Mouse (Mus musculus): ENCODE data around the gene Dlec1. TPM values are rescaled to one million over a fixed set of nuclear protein-coding genes. Genes with fewer than 3 reads are reported as not detected.

Gene Dlec1
- 1 to 10 TPM; 2.2 to 6.6 (median 4.5) TPM for total RNA-seq (2022)

DNA sequence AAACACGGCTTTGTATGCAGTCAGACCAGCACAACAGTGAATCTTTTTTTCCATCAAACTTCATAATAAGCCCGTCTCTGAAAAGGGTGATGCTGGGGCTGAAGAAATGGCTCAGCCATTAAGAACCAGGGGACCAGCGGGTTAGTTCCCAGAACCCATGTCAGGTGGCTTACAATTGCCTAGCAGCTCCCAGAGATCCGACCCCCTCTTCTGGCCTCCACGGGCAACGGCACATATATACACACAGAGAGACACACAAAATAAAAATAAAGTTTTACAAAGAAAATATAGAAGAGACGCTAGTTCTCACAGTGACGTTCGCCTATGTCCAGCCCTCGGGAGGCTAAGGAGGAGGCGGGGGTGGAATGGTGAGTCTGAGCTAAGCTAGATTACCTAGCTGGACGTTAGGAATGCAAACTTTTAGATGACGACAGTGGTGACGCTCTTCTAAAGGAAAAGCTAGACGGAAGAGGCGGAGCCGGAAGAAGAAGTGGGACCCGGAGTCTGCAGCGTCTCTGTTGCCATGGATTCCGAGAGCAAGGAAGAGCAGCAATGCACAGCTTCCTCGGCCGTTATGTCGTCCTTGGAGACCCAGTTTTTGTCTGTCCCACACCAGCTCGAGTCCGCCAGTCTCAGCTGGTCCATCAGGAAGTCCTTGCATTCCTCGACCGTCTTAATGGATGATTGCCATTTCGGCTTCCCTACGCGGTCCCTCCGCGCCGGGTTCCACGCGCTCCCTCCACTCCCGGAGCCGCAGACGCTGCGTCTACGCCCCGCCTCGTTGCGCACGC is at the start of gene Dlec1:
Dlec1 (plus strand) TSS at position 487 of the 791 bp plus-strand sequence.
- DNase-seq, result peak; percentile 79

DNA sequence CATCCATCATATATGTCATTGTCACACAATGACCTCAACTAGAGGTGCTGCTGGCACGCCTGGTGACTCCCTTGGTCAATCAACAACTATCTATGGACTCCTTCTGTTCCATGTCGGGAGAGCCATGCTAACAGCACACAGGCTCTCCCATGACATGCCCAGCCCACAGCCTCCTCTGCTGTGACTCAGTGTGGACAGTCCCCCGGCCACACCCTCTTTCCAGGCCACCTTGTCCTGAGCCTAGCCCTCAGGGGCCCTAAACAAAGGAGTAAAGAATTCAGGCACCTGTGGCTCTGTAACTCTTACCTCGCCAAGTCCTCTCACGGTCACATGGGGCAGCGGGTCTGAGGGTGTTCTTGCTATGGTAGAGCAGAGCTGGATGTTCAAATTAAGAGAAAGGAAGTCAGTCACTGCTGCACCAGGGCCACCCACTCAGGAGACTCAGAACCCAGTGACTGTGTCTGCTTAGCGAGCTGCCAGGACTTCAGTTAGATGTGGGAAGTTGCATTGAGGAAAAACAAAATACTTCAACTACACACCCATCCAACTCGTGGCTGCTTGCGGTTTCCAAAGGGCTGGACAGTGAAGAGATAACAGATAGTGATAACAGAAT is 48.2 kb upstream of the Dlec1 start:
- no peak for DNase-seq

DNA sequence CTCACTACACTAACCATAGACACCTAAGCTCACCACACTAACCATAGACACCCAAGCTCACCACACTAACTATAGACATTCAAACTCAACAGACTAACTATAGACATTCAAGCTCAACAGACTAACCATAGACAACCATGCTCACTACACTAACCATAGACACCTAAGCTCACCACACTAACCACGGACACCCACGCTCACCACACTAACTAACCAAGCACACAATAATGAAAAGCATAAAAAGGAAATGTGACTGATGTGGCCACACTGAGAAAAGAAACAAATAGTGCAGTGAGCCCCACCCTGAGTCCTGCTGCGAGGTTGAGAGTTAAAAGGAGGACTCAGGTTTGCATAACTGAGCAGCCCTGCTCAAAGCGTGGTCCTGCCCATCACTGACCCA is 46.9 kb upstream of the Dlec1 start:
- no peak for DNase-seq

DNA sequence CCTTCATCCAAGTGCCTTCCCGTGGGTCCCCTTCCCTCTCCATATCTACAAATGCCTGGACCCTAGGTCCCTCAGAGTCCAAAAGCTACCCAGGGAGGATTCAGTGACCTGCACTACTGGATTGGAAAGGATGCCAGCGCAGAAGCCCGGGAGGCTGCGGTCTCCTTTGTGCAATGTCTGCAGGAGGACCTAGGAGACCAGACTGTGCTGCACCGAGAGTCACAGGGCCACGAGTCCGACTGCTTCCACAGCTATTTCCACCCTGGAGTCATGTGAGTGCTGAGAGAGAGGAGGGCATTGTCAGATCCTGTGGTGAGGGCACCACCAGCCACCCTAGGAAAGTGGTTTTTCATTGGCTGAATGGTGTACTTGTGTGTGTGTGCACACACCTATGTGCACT is 44.0 kb upstream of the Dlec1 start:
- no peak for DNase-seq

DNA sequence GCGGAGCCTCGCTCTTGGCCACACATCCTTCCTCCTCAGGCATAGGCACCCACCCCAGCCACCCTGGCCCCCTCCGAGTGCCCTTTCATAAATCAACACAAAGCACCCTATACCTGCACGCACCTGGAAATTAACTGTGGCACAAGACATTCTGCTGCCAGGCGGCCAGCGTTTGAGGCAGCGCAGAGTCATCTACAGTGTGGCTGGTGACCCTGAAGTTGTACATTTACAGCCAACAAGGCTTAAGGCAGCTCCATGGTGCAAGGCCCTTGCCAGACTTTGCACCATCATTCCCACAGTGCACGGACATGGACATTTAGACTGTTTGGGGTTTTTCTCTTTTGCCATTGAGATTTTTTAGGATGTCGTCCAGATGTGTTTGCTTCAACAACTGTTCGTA is 41.6 kb upstream of the Dlec1 start:
- no peak for DNase-seq

DNA sequence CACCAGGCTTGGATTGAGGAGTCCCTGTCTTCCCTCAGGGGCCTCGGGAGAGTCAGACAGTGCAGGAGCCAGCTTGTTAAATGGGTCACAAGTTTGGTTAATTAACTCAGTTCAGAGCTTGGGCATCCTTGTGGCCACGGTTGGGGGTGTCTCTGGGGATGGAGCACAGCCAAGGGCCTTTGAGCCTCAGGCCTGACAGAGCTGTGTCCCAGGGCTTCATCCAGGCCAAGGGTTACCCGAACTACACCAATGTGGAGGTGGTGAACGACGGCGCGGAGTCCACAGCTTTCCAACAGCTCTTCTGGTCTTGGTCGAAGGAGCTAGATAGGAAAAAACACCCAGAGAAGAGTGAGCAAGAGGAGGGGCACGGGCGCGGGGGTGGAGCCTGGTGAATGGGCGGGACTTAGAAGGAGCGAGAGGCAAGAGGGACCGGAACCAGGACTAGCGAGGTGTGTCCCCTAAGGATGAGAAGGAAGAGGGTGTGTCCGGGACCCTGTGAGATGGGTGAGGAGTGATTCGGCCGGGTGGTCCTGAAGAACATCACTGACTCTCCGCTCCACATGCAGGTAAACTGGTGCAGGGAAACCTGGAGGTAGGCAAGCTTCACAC is 39.1 kb upstream of the Dlec1 start:
- DNase-seq, result no peak

DNA sequence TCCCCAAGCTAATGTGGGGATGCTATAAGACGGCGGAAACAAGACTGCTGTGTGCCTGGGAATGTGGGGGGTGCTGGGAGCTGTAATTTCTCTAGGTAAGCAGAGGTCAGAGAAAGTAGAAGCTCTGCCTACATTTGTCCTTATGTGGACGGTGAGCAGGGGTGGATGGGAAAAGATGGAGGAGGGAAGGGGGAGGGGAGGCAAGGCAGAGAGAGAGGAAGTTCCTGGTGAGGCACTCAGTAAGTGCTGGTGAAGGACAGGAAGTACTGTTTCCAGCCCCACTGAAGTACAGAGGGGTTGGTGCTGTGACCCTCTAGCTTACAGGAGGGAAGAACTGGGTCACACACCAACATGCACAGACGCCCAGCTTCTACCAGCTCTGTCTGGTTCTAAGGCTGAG is 38.0 kb upstream of the Dlec1 start:
- DNase-seq, result no peak

DNA sequence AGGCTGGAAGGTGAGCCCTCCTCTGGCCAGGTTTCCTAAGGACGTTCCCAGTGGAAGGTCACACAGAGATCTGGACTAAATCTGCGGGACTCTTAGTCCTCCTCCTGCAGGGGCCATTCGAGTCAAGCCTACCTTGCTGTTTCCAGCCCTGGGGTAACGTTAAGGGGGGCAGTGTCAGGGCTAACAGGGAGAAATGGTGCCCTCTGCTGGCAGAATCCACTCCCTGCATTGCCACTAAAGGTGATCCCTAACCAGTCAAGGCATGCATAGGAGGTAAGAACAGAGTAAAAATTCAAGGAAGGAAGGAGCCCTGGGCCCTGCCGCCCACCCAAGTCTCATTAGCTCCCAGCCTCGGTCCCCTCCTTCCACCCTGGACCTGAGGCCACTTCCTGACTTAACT is 34.7 kb upstream of the Dlec1 start:
- DNase-seq, result peak; percentile 52

DNA sequence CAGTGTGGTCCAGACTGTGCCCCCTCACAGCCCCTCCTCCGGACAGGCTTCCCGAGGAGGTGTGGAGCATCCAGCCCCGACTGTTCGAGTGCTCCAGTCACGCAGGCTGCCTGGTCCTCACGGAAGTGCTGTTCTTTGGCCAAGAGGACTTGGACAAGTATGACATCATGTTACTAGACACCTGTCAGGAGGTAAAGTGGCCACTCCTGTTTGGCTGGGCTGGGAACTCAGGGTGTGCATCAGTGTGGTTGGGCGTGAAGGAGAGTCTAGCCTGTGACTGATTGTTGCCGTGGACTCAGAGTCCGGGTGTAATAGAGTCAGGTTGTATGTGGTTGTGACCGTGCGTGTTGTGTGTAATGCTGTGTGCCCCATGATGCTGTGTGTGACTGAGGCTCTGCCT is 34.0 kb upstream of the Dlec1 start:
- DNase-seq, result no peak

DNA sequence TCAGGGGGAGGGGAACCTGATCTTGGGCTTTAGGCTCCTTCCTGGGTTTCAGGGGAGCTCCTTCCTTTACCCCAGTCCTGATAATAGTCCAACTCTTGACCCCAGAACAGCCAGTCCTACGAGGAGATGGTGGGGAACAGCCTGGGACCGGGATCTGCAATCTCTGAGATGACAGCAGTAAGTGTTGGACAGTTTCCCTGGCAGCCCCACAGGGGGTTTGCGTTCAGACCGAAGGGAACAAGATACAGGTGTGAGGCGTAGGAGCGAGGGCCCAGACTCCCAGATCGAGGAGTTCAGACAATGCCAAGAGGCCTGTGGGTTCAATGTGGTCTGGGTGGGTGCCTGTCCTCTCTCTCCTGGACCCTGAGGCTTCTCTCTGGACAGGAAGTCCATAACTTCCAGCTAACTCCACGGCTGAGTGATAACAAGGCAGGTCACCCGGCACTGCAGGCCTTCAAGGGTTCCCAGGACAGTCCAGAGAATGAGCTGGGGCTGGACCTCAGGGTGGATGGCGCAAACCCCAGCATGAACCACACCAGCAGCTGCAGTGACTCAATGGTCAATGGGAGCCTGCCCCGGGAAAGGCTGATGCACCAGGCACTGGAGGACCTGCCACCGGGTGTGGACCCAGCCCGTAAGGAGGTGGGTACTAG is 32.0 kb upstream of the Dlec1 start:
- no peak for DNase-seq

DNA sequence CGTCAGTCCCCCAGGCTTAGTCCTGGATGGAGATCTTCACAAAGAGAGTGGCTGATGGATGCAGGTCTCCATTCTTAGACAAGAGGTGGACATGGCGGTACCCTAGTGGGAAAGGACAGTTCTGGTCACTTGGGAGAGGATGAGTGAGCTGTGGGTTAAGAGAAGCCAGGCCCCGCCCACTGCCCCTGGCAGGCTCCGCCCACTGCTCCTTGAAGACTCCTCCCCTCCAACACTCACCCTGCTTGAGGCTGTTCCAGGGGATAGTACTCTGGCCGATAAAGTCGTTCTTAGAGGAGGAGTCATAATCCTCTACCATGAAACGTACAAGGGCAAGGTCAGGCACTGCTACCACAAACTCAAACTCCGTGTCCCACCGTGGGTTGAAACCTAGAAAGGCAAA is 30.5 kb upstream of the Dlec1 start:
- no peak for DNase-seq

DNA sequence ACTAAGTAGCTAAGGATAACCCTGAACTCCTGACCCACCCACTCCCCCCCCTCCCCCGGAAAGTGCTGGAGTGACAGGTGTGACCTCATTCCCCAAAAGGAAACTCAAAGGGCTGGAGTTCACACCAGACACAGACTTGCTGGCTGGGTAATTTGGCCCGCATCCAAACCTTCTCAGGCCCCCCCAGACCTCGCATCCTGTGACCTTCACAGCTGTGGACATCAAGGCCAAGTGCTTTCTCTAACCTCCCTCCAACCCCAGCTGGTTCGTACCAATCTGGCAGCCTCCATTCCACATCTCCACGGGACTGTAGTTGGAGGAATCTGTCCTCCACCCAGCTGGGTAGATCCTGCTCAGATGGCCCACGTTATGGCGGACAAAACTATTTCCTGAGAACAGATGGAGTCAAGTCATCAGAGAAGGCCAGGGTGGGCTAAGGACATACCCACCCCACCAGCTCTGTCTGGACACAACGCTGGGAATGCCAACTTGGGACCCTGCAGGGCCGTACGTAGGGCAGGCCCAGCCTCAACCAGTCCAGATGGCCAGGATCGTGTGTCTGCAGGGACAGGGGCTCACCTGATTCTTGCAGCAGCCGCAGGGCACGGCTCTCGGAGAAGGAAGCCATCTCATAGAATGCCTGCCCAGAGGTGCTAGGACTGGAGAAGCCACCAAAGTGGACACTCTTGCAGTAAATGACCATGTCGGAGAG is 28.9 kb upstream of the Dlec1 start:
- DNase-seq, result no peak

DNA sequence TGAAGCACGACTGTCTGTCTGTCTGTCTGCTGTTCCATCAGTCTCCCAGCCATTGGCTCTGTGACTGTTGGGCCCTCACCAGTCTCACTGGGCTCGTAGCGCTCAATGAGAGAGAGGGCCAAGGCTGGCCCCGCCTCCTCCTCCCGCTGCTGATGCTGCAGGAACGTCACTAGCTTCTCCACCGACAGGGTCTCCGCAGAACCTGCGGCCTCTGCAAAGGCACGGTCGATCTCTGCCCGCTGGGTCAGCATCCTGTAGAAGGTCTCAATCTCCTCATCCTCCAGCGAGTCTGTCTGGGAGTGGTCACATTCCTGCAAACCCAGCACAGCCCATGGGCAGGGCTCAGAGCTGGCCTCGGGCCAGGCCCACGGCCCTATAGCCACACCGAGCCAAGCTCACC is 26.6 kb upstream of the Dlec1 start:
- no peak for DNase-seq

DNA sequence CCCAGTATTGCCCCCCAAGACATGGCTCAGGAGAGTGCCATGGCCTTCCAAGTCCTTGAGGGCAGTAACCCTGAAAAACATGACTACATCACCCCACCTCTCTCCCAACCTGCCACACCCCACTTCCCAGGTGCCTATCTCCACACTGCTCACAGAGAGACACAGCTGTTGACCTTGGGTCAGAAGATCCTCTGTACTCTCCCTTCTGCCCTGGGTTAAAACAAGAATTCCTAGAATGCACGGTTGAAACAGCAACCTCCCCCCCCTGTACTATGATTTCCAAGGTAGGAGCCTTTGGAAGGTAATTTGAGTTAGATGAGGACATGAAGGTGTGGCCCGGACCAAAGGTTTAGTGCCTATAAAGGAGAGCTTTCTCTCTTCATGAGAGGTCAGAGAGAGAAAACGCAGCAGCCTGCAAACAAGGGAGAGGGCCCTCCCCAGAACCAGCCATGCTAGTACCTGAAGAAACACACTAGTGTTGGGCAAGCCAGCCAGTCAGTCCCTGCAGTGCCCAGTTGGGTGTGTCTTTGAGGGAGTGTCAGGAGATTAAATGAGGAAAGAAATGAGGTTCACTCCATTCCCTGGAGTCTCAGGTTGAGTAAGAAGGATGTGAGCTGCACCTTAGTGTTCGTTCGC is 22.1 kb upstream of the Dlec1 start:
- DNase-seq, result no peak

DNA sequence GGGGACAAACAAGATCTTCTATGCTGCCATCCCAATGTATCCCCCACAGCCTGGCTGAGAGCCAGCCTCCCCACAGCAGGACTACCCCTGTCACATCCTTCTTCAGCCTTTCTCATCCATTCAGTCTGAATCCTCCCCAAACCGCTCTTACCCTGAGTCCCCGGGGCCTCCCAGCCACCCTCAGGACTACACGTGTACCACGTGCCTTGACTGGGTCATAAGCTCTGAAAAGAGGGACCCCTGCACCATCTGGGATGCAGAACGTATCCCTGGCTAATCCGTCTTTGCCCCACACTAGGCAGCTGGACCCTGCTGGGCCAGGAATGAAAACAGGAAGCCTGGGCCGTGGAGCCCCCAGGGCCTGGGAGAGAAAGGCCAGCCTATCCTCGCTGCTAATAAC is 20.2 kb upstream of the Dlec1 start:
- no peak for DNase-seq

DNA sequence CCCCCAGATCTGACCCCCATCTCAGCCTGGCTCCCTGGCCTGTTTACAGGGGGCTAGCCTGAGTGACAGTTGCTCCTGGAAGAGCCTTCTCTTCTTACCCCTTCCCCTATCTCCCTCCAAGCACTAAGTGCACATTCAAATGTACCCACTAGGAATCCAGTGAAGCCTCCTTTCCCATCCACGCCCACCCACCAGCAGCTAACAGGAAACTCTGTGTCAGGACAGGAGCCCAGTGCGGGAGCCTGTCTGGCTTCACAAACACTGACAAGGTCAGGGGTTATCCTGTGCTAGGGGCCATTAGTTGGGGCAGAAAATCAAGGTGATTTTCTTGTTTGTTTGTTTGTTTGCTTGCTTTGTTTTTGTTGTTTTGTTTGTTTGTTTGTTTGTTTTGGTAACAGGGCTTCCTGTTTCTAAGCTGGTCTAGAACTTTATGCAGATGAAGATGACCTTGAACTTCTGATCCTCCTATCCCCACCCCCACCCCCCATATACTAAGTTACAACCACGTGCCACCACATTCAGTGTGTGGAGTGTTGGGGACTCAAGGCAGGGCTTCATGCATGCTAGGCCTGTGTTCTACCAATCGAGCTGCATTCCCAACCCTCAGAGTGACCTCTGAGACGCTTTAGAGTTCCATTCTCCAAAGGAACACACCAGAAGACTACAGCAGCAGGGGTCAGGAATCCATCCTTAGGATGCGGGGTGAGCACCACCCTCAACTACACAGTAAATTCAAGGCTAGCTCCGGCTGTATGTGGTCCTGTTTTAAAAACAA is 19.4 kb upstream of the Dlec1 start:
- DNase-seq, result no peak

DNA sequence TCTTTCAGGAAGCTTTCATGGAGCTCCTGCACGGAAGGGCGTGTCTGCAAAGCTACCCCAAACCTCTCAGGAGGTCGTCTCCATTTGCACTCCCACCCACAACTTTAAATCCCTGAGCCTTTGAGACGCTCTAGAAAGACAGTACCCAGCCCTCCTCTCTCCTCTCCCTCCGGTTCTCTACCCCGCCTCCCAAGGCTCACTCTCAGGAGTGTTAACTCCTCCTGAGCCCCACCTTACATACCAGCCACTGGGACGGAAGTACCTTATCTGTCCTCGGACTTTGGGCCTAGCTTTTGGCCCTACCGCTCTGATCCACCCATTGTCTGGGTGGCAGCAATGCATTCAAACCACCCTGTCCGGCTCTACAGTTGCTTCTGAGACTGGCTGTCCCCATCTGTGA is 18.3 kb upstream of the Dlec1 start:
- DNase-seq, result no peak

DNA sequence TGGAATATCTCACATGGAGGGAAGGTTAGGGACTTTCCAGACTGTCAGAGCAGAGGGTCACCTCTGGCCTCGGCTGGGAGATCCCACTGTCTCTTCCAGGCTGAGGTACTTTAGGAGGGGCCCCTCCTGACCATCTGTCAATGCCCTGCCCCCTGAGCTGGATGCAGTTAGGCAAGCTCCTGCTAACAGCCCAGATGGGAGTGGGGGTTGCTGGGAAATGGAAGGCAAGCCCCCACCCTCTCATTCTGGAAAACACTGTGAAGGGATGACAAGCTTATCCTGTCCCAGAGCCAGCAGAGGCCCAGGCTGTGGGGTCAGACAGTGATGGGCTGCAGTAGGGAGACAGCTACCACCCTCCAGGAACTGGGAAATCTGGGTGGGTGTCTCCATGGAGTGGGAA is 15.8 kb upstream of the Dlec1 start:
- no peak for DNase-seq

DNA sequence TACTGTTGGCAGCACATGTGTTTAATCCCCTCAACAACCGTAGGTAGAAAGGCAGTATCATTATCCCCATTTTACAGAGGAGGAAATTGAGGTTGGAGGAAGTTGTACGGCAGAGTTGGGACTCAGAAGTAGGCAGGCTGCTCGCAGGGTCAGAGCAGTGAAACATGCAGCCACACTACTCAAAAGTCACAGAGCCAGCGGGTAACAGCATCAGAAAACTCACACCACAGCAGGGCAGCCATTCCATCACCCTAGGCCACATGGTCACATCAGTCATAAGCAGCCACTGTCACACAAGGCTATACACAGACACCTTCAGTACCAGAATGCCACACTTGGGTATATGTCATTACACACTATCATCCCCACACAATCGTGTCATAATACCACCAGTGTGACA is 15.0 kb upstream of the Dlec1 start:
- DNase-seq, result no peak

DNA sequence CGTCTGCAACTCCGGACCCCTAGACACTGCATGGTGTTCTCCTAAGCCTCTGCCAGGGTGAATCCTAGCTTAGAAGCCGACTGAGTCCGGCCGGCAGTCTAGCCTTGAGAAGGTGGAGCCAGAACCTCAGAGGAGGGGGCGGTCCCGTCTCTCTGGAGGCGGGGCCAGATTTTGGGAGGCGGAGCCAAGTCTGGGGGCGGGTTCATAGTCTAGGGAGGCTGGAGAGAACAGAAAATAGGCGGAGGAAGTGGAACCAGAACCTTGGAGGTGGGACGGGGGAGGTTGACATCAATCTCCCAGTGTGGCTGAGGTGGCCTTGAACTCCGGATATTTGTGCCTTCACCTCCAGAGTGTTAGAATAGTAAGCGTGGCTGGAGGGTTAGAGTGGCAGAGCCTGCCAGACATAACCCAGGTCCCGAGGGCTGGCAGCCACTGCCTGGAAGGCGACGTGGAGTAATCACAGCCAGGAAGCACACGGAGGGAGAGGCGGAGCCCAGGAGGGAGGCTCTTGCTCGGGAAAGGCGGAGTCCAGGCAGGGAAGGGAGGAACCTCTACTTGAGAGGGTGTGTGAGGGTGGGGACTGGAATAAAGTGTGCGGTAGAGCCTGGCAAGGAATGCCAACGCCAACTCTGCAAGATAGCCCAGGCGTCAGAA is 14.0 kb upstream of the Dlec1 start:
- DNase-seq, result peak; percentile 94

DNA sequence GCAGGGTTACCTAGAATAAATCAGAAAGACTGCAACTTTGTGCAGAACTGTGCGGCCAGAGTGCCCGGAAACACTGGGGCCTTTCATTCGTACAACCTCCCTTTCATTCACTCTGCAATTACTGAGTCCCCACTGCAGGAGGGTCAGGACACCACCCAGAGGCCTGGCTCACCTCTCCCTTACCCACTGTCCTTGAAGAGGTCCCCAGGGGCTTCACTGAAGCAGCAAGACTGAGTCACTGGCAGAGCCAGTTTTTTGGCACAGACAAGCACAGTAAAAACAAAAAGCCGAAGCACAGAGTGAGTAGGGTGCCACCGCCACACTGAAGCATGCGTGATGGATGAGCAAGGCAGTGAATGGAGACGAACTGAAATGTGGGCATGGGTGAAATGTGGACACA is 12.8 kb upstream of the Dlec1 start:
- no peak for DNase-seq

Measured in adrenal gland, adult 8-10 months (tissue).